Mouse (Mus musculus) embryonic fibroblast, embryonic 13.5 days (primary cell): ENCODE measurements around the gene Mlh3.

Experiments used
- CTCF ChIP-seq: IDR thresholded peaks from 2 replicates; pipeline ENCODE4 v1.5.1; 2011; ENCODE audit warnings: mild to moderate bottlenecking, control low read depth, low read length, moderate library complexity, borderline replicate concordance; ENCODE audit not compliant: insufficient read depth
- POLR2A ChIP-seq: IDR thresholded peaks from 2 replicates; pipeline ENCODE4 v1.6.1; 2011; ENCODE audit warnings: low read depth, mild to moderate bottlenecking, control low read depth, low read length, moderate library complexity

DNA sequence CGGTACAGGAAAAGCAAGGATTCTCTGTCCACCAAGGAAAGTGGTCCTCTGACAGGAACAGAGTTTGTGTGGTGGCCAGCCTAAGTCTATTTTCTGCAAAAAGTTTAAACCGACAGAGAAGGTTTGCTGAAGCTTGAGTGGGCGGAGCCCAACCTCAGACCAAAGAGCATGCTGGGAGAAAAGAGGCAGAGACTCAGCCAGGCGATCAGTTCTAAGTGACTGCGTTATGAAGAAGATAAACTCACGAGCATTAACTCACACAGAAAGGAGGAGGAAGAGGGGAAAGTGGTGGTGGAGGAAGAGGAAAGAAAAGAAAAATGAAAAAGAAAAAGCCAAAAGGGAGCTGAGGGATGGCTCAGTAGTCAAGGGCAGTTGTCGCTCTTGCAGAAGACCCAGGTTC is 80.1 kb downstream of the Mlh3 start:
- TF ChIP-seq CTCF, result no peak
- no peak for TF ChIP-seq POLR2A
